Mouse (Mus musculus): ENCODE results near the gene Inhbc.

DNA sequence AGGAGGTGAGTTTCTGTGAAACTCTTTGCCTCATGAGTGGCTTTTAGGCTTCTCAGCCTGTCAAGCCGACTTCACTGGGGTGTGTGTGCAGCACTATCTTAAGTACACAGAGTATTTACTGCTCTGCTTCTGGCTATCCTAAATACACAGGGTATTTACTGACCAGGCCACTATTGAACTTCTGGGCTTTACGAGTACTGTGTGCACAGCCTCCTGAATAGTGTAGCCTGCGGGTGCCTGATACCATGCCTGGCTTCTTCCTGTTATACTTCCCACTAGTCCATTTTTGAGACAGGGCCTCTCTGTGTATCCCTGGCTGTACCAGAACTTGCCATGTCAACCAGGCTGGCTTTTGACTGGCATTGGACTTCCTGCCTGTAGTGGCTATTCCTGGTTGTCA, 7.5 kb upstream of the Inhbc start:
- TF ChIP-seq POLR2A (IDR thresholded peaks at IDR 0.05; ENCODE audit: insufficient read depth, low read length) (no peak), CTCF (IDR thresholded peaks at IDR 0.05; ENCODE audit: low read depth, low read length) (no peak)

Measured in ES-Bruce4 (cell line).